Mouse (Mus musculus) C2C12 (cell line): Measurements from ENCODE around the gene Zfp592. TPM values are rescaled to one million over a fixed set of nuclear protein-coding genes. Genes with fewer than 3 reads are reported as not detected.

Source experiments
- H3K27me3 ChIP-seq: one replicate; pipeline ENCODE4 v1.6.1; 2011; ENCODE audit not compliant: control insufficient read depth, insufficient read depth, insufficient read length
- H3K36me3 ChIP-seq: one replicate; pipeline ENCODE4 v1.6.1; 2011; ENCODE audit not compliant: control insufficient read depth, insufficient read depth
- H3K4me3 ChIP-seq: one replicate; pipeline ENCODE4 v1.5.1; 2011; ENCODE audit warnings: mild to moderate bottlenecking, control low read depth; ENCODE audit not compliant: poor library complexity, insufficient read depth, severe bottlenecking
- H3K79me2 ChIP-seq: one replicate; pipeline ENCODE4 v1.6.1; 2011; ENCODE audit not compliant: control insufficient read depth, insufficient read depth
- H3K79me3 ChIP-seq: one replicate; pipeline ENCODE4 v1.6.1; 2011; ENCODE audit warnings: low read depth, control low read depth
- H3ac ChIP-seq: one replicate; pipeline ENCODE3; 2011; ENCODE audit warnings: low read depth; ENCODE audit not compliant: control insufficient read depth, insufficient read length
- CEBPB ChIP-seq: IDR thresholded peaks from one replicate; pipeline ENCODE4 v1.6.1; 2011; ENCODE audit warnings: low read depth, mild to moderate bottlenecking, control low read depth, moderate library complexity
- CTCF ChIP-seq: IDR thresholded peaks from one replicate; pipeline ENCODE4 v1.5.1; 2011; ENCODE audit not compliant: control insufficient read depth, insufficient read depth, insufficient read length
- FOSL1 ChIP-seq: IDR thresholded peaks from one replicate; pipeline ENCODE4 v1.8.0; 2011; ENCODE audit warnings: mild to moderate bottlenecking, low read length; ENCODE audit not compliant: poor library complexity, insufficient read depth, severe bottlenecking
- MAX ChIP-seq: IDR thresholded peaks from one replicate; pipeline ENCODE4 v1.6.1; 2011; ENCODE audit warnings: mild to moderate bottlenecking, control low read depth
- MYOD1 ChIP-seq: IDR thresholded peaks from one replicate; pipeline ENCODE4 v1.6.1; 2011; ENCODE audit warnings: low read depth; ENCODE audit not compliant: control insufficient read depth, insufficient read length
- MYOG ChIP-seq: IDR thresholded peaks from one replicate; pipeline ENCODE4 v1.6.1; 2011; ENCODE audit not compliant: control insufficient read depth, insufficient read length; ENCODE audit errors: extremely low read depth
- USF1 ChIP-seq: IDR thresholded peaks from one replicate; pipeline ENCODE4 v1.6.1; 2011; ENCODE audit warnings: low read depth, mild to moderate bottlenecking, control low read depth, moderate library complexity
- polyA plus RNA-seq: library from polyadenylated mRNA; unstranded; fragments of >200 nt; fragmentation: generic; extraction: Trizol; gene quantifications from one replicate; pipeline ENCODE4 v1.2.1, GENCODE M21; 2012; ENCODE audit warnings: missing spikeins

The Zfp592 gene
- polyA plus RNA-seq, 1 experiment: 10.0 TPM

GRCm38 (mm10) chr7:81078740-81079139 lies 85.3 kb downstream of the Zfp592 start:
- no peaks in the 10 kb centered on the region for H3K79me3 ChIP-seq
- H3K4me3 ChIP-seq: no peak overlapping the region
- TF ChIP-seq CTCF (no peak), USF1 (no peak), FOSL1 (no peak), MAX (no peak), CEBPB (no peak), MYOG (no peak), MYOD1 (no peak)
- no peak overlapping the region for H3ac ChIP-seq
- H3K79me2 ChIP-seq: no peaks in the 10 kb centered on the region
- H3K27me3 ChIP-seq: peaks cover 10% of the 10 kb centered on the region
- H3K36me3 ChIP-seq: no peaks in the 10 kb centered on the region

DNA sequence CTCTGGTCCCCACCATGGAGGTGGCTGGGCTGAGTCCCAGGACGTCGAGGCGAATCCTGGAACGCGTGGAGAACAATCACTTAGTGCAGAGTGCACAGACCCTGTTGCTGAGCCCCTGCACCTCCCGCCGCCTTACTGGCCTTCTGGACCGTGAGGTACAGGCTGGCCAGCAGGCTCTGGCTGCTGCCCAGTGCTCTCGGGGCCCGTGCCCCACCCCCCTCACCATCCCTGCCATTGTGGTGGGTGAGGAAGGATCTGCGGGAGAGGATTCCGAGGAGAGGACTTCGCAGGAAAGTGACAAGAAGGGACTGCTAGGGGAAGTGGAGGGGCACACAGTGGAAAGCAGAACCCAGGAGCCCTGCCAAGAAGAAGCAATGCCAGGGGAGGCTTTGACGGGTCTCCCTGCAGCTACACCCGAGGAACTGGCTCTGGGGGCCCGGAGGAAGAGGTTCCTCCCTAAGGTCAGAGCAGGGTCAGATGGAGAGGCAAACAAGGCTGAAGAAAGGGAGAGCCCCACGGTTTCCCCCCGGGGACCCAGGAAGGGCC lies 100.0 kb downstream of the Zfp592 start:
- no peaks in the 10 kb centered on the region for H3K79me2 ChIP-seq
- no peaks in the 10 kb centered on the region for H3K36me3 ChIP-seq
- peaks cover 41% of the 10 kb centered on the region for H3K27me3 ChIP-seq
- TF ChIP-seq MAX (no peak), MYOD1 (no peak), CTCF (no peak), FOSL1 (no peak), MYOG (no peak), CEBPB (no peak)
- no peak overlapping the region for H3K4me3 ChIP-seq
- no peak overlapping the region for H3ac ChIP-seq
- H3K79me3 ChIP-seq: no peaks in the 10 kb centered on the region

DNA sequence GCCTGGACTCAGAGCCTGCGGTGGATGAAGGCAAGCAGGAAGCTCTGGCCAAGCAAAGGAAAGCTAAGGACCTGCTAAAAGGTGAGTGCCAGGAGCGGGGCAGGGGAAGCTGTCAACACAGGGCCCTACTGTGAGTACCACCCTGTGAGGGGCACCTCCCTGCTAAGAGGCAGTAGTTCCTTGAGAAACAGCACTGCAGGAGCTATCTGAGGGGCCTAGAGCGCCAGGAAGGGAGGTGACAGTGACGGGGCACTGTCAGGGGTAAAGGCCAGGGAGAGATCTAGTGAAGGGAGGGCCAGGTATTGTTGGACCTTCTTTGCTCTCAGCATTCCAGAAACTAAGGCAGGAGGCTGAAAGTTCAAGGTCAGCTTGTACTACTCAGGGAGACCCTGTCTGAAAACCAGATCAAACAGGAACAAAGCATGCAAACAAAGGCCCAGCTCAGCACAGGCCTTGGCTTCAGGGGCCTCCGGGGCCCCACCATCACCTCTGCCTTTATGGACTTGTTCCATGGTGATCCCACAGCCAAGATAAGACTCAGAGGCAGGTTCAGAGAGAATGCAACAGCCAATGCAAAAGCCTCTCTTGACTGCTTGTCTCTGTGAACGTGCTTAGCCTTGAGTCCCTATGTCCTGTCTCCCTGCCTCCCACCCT lies 100.8 kb downstream of the Zfp592 start:
- Histone ChIP-seq H3K27me3 (peaks cover 44% of the 10 kb centered on the region), H3K4me3 (no peak overlapping the region), H3K36me3 (no peaks in the 10 kb centered on the region), H3K79me3 (no peaks in the 10 kb centered on the region), H3K79me2 (no peaks in the 10 kb centered on the region), H3ac (no peak overlapping the region)
- TF ChIP-seq MYOD1 (no peak), FOSL1 (no peak), MYOG (no peak), CTCF (no peak), MAX (no peak), CEBPB (no peak), USF1 (no peak)

Other genes with a start within 250 kb of the Zfp592 start
- 82.7 TPM for gene Iqgap1, start 167.7 kb upstream of the Zfp592 start, polyA plus RNA-seq
- gene Zscan2, start 132.8 kb upstream of the Zfp592 start, polyA plus RNA-seq: 4.6 TPM
- 18.1 TPM for gene Wdr73, start 92.4 kb upstream of the Zfp592 start, polyA plus RNA-seq
- 1.9 TPM for gene Nmb, start 88.6 kb upstream of the Zfp592 start, polyA plus RNA-seq
- 112 TPM for gene Sec11a, start 45.9 kb upstream of the Zfp592 start, polyA plus RNA-seq
- gene Alpk3, start 63.9 kb downstream of the Zfp592 start, polyA plus RNA-seq: 0.14 TPM
- gene Slc28a1, start 121.1 kb downstream of the Zfp592 start, polyA plus RNA-seq: 0.01 TPM
- gene Pde8a, start 219.9 kb downstream of the Zfp592 start, polyA plus RNA-seq: 2.1 TPM